Mouse (Mus musculus) layer of hippocampus, adult 18-20 months (tissue): ENCODE results near the gene Cep55. TPM values are rescaled to one million over a fixed set of nuclear protein-coding genes. Genes with fewer than 3 reads are reported as not detected.
A peak's percentile ranks its signal among the peaks of the same experiment; 100 is the strongest.

Source experiments
- DNase-seq, 2 experiments: peaks; one replicate each; pipeline ENCODE4 v3.0.0; 2022; ENCODE audit warnings: low spot score in 2 of 2
- long read RNA-seq: library from polyadenylated mRNA; stranded (forward); transcript quantifications from one replicate; pipeline ENCODE4 v2.0.0, GENCODE M21; 2021
- total RNA-seq, 2 experiments: library from RNA; stranded (reverse); gene quantifications; 2 replicates each; pipeline ENCODE4 v1.2.3; 2021

Gene Cep55
- total RNA-seq, result under 1 TPM; 0.28 to 0.32 TPM
- long read RNA-seq, result 0 reads

- DNase-seq, result peak; percentile 89 to 95
These were observed at the start of gene Cep55 for GRCm38 (mm10) chr19:38054720-38055192. TSS of gene Cep55 (plus strand) at chr19:38055011.

GRCm38 (mm10) chr19:38011379-38011778 is 43.4 kb upstream of the Cep55 start:
- DNase-seq, result no peak

- no peak for DNase-seq
These were observed 40.4 kb upstream of the Cep55 start for GRCm38 (mm10) chr19:38014443-38014842.

GRCm38 (mm10) chr19:38015180-38015872 is 39.5 kb upstream of the Cep55 start:
- peak; percentile 76 to 85 for DNase-seq

DNA sequence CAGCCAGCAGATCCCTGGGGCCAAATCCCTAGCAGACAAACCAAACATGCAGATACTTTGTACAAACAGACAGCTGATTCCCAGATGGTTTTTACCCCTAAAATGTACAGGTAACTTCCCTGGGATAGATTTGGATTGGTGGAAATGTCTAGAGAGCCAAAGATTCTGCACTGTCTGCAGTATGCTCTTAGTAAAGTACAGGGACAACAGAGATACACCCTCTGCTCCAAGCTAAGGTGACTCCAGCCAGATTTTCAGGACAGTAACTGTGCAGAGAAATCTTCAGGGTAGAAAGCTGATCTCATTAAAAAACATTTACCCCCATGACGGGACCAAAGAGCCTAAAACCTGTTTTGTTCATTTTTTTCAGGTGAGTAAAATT is 38.9 kb upstream of the Cep55 start:
- no peak for DNase-seq

DNA sequence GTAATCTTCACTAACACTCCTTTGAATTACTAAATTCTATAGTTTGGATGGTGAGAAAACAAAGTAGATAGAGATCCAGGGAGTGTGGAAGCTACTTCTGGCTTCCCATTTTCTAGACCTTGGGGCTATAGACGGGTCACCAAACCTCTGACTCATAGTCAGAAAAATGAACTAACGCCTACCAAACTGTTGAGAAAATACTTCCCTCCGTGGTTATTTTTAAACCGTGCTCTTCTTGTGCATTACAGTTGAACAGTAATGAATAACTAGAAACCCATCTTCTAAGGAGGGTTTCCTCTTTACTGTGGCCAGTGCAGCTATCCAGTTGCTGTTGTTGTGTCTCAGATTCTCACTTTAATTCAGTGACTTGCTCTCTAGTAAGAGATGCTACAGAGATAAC is 32.1 kb upstream of the Cep55 start:
- DNase-seq, result no peak

DNA sequence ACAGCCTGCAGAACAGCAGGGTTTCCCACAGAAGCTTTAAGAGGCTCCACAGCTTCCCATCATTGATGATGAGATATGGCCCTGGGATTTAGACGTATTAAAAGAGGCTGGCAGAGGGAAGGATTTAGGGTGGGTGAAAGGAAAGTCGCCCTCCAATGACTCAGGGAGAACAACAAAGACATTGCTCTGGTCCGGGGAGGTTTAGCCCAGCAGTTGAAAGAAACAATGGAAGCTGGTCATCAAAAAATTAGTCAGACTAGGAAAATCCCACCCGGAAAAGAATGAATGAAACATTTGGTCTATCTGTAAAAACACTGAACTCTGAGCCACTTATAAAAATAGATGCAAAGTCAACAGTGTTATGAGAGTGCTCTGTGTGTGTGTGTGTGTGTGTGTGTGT is 31.2 kb upstream of the Cep55 start:
- DNase-seq, result no peak

DNA sequence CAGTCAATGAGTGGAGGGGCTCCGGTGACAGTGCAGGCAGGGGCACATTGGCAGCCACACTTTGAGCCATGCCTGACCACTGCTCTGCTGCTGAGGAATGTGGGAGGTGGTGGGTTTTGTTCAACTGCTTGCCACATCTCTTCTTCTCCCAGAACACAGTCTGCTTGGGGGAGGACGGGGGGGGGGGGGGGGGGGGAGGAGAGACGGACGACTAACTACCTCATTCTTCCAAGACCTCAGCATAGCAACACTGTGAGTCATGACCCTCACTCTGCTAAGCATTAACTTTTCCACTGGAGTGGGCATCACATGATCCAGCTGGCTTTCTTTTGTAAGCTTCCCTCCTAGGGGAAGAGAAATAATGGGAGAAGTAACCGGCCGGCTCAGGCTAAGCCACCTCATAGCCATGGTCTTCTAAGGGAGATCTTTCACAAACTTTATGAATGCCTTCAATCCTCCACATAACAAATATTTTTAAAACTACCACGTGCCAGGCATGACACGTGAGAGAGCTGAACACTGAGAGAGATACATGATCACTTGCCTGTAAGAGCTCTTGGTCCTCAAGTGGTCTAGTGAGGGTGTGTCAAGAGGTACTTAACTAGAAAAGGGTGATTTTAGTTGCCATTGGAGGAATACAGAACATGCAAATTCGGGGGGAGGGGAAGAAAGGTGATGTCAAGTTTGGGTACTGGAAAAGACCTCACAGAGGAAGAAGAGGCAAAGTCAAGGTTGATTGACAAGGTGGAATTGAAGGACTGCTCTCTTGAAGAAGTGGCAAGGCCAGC is 29.4 kb upstream of the Cep55 start:
- no peak for DNase-seq

- no peak for DNase-seq
These were observed 28.6 kb upstream of the Cep55 start for GRCm38 (mm10) chr19:38026211-38026624.

GRCm38 (mm10) chr19:38027389-38027788 is 27.4 kb upstream of the Cep55 start:
- DNase-seq, result no peak

GRCm38 (mm10) chr19:38027881-38028521 is 26.8 kb upstream of the Cep55 start:
- no peak for DNase-seq

- DNase-seq, result no peak
These were observed 25.5 kb upstream of the Cep55 start for GRCm38 (mm10) chr19:38029292-38029691.

DNA sequence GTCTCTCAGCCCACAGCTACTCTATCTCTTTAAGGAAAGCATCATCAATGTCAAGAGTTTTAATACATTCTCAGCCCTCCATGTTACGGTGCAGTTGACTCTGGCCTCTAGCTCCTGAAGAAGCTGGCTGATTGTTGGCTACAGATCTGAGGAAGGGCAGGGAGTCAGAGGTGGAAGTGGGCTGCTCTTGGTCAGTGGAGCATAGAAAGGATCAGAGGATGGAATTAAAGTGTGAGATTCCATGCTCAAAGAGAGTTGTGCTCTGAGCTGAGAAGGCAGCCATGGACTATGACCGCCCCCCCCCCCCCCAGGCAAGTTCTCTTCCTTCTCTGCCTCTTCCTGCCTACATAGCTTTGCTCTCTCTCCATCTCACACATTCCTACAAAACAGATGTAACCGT is 24.9 kb upstream of the Cep55 start:
- no peak for DNase-seq

DNA sequence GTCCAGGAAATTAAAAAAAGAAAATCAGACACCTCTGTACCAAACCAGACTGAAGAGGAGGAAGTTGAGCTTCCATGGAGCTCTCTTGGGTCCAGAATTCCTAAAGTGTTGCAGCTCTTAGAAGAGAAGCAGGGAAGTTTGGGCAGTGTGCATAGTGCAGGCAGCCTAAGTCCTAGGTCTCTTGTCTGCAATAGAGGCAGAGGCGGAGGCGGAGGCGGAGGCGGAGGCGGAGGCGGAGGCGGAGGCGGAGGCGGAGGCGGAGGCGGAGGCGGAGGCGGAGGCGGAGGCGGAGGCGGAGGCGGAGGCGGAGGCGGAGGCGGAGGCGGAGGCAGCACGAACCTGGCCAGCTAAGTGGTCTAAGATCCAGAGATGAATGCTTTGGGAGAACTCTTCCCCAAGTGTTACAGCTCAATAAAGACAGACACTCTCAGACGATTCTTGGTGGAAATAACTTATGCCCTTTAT is 24.1 kb upstream of the Cep55 start:
- DNase-seq, result peak in 1 of 2 experiments; percentile 28

DNA sequence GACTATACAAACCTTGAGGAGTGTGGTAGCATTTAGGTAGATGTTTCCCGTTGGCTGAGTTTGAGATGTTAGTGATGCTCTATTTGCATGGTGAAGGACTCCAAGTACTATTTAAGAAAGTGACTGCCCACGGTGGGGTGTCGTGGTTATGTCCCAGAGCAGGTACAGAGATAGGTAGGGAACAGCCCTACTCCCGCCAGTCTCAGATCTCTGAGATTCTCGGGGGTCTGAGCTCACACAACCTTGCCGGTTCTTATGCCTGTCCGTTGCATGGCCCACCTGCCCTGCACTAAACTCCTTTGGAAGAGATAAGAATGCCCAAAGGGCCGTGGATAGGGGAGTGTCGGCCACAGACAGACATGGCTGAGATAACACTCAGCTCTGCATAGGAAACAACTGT is 23.7 kb upstream of the Cep55 start:
- DNase-seq, result no peak

DNA sequence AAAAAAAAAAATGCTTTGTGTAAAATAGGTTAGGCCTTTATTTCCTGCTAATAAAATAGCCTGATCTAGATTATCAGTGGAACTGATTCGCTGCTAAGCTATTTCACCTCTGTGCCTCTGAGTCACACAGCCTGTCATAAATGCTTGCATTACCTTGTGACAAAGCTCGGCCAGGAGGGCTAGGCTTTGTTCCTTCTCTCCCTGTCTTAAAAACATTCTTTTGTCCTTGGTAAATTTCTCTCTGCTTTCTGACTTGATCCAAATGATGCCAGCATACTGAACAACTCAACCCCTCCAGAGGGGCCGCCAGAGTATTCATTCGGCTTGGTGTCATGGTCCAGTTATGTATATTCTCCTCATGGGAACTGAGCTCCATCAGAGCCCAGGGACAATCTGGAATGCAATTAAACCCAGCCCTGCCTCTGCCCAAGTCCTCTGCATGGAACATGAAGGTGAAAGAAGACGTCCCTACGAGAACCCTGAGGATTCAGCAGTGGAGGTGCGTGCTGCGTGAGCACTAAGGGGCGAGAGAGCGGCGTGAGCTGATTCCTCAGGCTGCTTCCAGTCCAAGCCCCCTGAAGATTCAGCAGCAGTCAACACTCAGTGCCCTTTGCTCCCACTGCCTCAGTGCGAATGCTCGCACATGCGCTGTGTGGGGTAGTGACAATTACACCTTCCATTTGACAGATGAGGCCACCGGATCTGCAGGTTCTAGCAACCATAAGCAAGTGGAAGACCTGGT is 21.6 kb upstream of the Cep55 start:
- DNase-seq, result no peak

GRCm38 (mm10) chr19:38033735-38034057 is 21.1 kb upstream of the Cep55 start:
- no peak for DNase-seq

DNA sequence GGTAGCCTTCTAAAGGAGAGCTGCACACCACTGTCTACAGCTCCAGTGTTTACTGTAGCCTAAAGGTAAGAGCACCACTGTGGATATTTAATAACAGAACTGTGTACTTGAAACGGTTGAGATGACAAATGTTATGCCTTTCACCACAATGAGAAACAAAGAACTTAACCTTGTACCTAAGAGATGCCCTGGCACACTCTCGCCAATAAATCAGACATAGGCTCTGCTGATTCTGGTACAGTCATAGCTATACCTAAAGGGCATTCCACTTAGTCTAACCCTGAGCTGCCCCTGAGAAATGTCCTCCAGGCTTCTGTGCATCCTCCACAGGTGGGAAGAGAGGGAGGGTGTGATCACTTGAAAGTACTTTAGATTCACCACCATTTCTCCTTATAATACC is 20.1 kb upstream of the Cep55 start:
- DNase-seq, result no peak

- no peak for DNase-seq
These were observed 19.0 kb upstream of the Cep55 start for GRCm38 (mm10) chr19:38035766-38036165.

GRCm38 (mm10) chr19:38038267-38038666 is 16.5 kb upstream of the Cep55 start:
- DNase-seq, result no peak

DNA sequence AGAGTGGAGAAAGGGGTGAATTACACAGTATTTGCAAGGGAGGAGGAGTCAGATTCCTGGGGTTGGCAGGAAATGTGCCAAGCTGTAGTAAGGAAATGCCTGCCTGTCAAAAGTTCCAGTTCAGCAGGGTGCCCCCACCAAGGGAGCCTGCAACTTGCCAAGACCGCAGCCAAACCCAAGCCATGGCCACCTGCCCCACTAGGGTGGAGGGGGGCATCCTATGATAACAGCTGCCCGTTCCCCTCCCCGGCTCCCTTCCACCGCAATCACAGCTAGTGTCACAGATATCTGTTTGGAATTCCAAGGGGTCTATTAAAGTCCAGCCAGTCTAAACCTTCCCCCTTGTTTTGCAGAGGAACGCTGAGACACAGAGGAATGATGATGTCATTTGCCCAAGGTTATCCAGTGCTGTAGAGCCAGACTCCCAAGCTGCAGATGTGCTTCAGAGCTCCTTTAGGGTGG is 12.5 kb upstream of the Cep55 start:
- no peak for DNase-seq
